Mouse (Mus musculus): ENCODE measurements around the gene Cdh23.

The Cdh23 gene

DNA sequence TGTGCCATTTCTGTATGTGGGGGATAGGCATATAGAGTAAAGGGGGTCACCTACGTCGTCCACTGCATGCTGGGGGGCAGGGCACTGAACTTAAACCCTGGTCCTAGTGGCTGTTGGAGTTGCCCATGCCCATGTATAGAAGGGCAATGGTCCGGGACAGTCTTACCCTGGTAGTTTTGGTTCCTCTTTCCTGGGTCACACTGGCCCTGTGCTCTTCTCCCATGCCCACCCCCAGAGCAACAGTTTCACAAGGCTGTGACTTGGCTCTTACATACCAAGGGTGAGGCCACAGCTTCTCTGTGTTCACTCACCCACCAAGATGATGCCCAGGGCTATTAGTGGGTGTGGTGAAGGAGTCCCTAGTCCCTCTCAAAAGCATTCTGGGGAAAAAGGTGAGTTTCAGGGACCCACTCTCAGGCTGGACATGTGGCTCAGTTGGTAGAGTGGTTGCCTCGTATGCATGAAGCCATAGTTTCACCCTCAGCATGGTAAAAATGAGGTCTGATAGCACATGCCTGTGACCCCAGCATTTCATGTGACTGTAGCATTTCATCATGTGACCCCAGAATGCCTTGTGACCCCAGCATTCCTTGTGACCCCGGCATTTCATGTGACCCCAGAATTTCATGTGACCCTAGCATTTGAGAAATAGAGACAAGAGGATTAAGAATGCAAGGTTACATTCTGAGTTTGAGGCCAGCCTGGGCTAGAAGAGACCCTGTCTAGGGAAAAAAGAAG lies 435.6 kb downstream of the Cdh23 start:
- no peak for DNase-seq (ENCODE audit: low read depth, low spot score)

DNA sequence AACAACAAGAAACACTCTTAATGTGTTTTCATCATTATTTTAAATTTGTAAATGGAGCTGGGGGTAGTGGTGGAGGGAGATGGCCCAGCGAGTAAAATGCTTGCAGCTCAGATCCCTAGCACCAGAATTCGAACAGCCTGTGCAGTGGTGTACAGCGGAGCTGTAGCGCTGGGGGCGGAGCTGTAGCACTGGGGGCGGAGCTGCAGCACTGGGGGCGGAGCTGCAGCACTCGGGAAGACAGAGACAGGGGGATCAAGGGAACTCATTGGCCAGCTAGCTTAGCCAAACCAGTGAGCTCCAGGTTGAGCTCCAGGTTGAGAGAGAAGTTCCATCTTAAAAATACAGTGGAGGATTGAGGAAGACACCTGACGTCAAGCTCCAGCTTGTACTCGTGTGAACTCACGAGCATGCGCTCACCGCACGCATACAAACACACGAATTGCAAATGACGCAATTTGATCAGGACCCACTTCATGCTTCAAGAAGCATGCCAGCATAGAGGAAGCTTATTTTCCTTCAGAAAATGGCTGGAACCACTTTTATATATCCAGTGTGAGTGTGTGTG lies 438.9 kb downstream of the Cdh23 start:
- no peak for DNase-seq (ENCODE audit: low read depth, low spot score)

DNA sequence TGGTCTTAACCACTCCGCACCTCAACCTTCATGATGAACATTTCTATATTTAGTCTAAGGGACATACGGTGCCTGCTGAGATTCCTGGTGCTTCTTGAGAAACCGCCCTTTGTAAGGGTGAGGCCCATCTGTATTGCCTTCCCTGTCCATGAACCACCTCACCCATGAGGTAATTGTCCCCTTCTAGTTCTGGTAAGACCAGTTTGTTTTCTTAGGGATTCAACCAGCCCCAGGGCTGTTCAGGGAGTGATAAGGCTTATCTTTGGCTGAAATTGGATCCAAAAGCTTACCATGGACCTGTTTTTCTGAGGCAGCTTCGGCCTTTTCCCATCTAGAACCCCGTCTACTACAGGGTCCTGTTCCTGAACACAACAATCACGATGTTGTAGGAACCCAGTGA lies 440.2 kb downstream of the Cdh23 start:
- DNase-seq (ENCODE audit: low read depth, low spot score), result no peak

Data from retina, postnatal 7 days (tissue).